Mouse (Mus musculus) hindbrain, postnatal 0 days (tissue): ENCODE measurements around the gene Nptn. TPM values are rescaled to one million over a fixed set of nuclear protein-coding genes. Genes with fewer than 3 reads are reported as not detected.

Source experiments
- ATAC-seq: fragments of 200-750 bp; cut with Nextera tagmentation; 2 replicates; pipeline ENCODE4 v1.8.0; 2017; ENCODE audit warnings: mild to moderate bottlenecking, moderate TSS enrichment, moderate library complexity
- DNase-seq: peaks from one replicate; pipeline ENCODE4 v3.0.0-alpha.2; 2015; ENCODE audit warnings: low spot score
- H3K27ac ChIP-seq: fragments of 300-500 bp; sonication (generic); 2 replicates; pipeline ENCODE4 v1.5.1; 2014; ENCODE audit warnings: mild to moderate bottlenecking
- H3K27me3 ChIP-seq: fragments of 300-500 bp; sonication (generic); 2 replicates; pipeline ENCODE4 v1.6.1; 2014; ENCODE audit warnings: low read length, mixed read lengths; ENCODE audit not compliant: insufficient read depth
- H3K36me3 ChIP-seq: fragments of 300-500 bp; sonication (generic); 2 replicates; pipeline ENCODE4 v1.6.1; 2014; ENCODE audit warnings: low read length, mixed read lengths; ENCODE audit not compliant: insufficient read depth
- H3K4me1 ChIP-seq: fragments of 300-500 bp; sonication (generic); 2 replicates; pipeline ENCODE4 v1.6.1; 2014; ENCODE audit warnings: antibody characterized with exemption, low read length, mixed read lengths; ENCODE audit not compliant: insufficient read depth
- H3K4me2 ChIP-seq: fragments of 300-500 bp; sonication (generic); 2 replicates; pipeline ENCODE4 v1.6.1; 2014; ENCODE audit warnings: low read depth, mild to moderate bottlenecking, low read length, moderate library complexity, mixed read lengths
- H3K4me3 ChIP-seq: fragments of 300-500 bp; sonication (generic); 2 replicates; pipeline ENCODE4 v1.5.1; 2014; ENCODE audit warnings: low read length
- H3K9ac ChIP-seq: fragments of 300-500 bp; sonication (generic); replicated peaks from 2 replicates; pipeline ENCODE4 v1.6.1; 2014; ENCODE audit warnings: mild to moderate bottlenecking, low read length, moderate library complexity, mixed read lengths
- H3K9me3 ChIP-seq: fragments of 300-500 bp; sonication (generic); 2 replicates; pipeline ENCODE4 v1.6.1; 2016; ENCODE audit warnings: low read length, mixed read lengths
- CTCF ChIP-seq: IDR thresholded peaks from 2 replicates; pipeline ENCODE4 v1.5.1; 2016; ENCODE audit warnings: antibody characterized with exemption, control low read depth, low read depth
- WGBS: fragments of 180-500 bp; shearing (Covaris S2); extraction: QIAGEN DNeasy Blood & Tissue Kit; methylation state at CpG from one replicate; pipeline ENCODE4 v1.1.7; 2014; 5-methylcytosine and 5-hydroxymethylcytosine counted together
- polyA plus RNA-seq: library from polyadenylated mRNA; unstranded; fragments of >200 nt; fragmentation: Nextera tagmentation; extraction: Ambion mirVana; gene quantifications from 2 replicates; pipeline ENCODE4 v1.2.1, GENCODE M21; 2015
- total RNA-seq: library from RNA; depleted of rRNA; stranded (reverse); fragments of >200 nt; gene quantifications from 2 replicates; pipeline ENCODE4 v1.2.3, GENCODE M21; 2014; rRNA removed

Gene Nptn
- total and polyA plus RNA-seq, 2 experiments from 2014 or later, result 268 to 598 TPM

GRCm38 (mm10) chr9:58690701-58691100 is 108.7 kb downstream of the Nptn start:
- Histone ChIP-seq H3K9ac (no peak overlapping the region), H3K4me2 (no peak overlapping the region), H3K4me3 (no peak overlapping the region), H3K27me3 (no peaks in the 10 kb centered on the region), H3K4me1 (no peaks in the 10 kb centered on the region), H3K27ac (no peak overlapping the region), H3K36me3 (no peaks in the 10 kb centered on the region), H3K9me3 (peaks cover 3% of the 10 kb centered on the region; the same call in 1 of the 2 replicates)
- no peak for TF ChIP-seq CTCF
- DNase-seq (no peak), ATAC-seq (no peak)
- 84% methylated on average over 4 of the region's 4 CpGs for WGBS

DNA sequence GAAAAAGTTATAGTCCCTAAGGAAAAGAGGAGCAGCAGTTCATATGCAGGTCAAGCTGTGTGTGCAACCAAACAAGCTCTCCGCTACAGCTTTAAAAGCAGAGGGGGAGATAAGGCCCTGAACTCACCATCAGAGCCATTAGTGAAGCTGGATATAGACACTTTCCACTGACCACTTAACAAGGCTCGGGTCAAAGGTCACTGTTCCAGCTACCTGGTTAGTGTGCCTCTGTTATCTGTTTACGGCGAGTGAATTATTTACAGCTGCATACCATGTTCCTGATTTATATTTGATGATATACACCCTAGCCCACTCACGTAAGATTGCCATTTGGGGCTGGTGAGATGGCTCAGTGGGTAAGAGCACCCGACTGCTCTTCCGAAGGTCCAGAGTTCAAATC is 109.4 kb downstream of the Nptn start:
- Histone ChIP-seq H3K27ac (no peak overlapping the region), H3K36me3 (no peaks in the 10 kb centered on the region), H3K4me2 (no peak overlapping the region), H3K9me3 (peaks cover 3% of the 10 kb centered on the region; the same call in 1 of the 2 replicates), H3K4me1 (no peaks in the 10 kb centered on the region), H3K27me3 (no peaks in the 10 kb centered on the region), H3K4me3 (no peak overlapping the region), H3K9ac (no peak overlapping the region)
- no peak for ATAC-seq
- 93% methylated on average over 7 of the region's 7 CpGs for WGBS
- no peak for DNase-seq
- no peak for TF ChIP-seq CTCF

DNA sequence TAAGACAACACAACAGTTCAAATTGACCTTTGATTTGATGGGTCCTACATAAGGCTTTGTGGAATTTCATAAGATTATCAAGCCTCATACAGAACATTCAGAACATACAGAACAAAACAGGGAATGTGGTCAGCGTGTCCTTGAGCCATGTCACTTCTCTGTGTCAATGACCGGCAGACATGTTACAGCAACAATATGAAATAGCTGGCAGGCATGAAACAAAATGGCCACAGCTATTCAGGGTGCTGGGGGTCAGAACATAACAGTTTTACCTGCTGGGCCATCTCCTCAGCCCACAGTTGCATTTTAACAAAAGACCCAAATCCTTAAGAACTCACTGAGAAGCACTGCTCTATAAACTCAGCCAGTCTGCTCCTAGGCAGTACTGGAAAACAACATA is 116.4 kb downstream of the Nptn start:
- H3K9ac ChIP-seq, result no peak overlapping the region
- H3K4me2 ChIP-seq, result no peak overlapping the region
- WGBS, result 96% methylated on average over 2 of the region's 2 CpGs
- H3K4me3 ChIP-seq, result no peak overlapping the region
- H3K27ac ChIP-seq, result no peak overlapping the region
- H3K27me3 ChIP-seq, result no peaks in the 10 kb centered on the region
- no peak for DNase-seq
- H3K4me1 ChIP-seq, result no peaks in the 10 kb centered on the region
- no peak for ATAC-seq
- no peak for TF ChIP-seq CTCF
- no peaks in the 10 kb centered on the region for H3K36me3 ChIP-seq
- H3K9me3 ChIP-seq, result peaks cover 3% of the 10 kb centered on the region; the same call in 1 of the 2 replicates

DNA sequence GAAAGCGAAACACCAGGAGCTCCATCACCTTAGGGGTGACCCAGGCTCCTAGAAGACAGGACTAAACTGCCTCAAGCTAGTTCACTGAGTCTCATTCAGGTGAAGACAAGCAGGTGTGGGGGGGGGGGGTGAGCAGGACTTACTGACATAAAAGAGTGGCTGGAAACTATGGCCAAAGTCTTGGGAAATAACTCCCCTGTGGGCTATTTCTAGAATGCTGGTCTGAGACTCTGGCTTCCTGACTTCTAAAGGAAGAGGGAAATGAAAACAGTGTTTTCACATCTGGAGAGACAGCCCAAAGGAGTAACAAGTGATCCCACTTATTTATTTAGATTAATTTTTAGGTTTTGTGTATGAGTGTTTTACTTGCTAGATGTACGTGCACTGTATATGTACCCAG is 119.7 kb downstream of the Nptn start:
- H3K4me3 ChIP-seq, result no peak overlapping the region
- DNase-seq (no peak), ATAC-seq (no peak)
- no peak overlapping the region for H3K4me2 ChIP-seq
- no peaks in the 10 kb centered on the region for H3K9me3 ChIP-seq
- WGBS, result 93% methylated on average over 2 of the region's 2 CpGs
- H3K27ac ChIP-seq, result no peak overlapping the region
- no peaks in the 10 kb centered on the region for H3K4me1 ChIP-seq
- H3K27me3 ChIP-seq, result no peaks in the 10 kb centered on the region
- TF ChIP-seq CTCF, result no peak
- no peak overlapping the region for H3K9ac ChIP-seq
- no peaks in the 10 kb centered on the region for H3K36me3 ChIP-seq

DNA sequence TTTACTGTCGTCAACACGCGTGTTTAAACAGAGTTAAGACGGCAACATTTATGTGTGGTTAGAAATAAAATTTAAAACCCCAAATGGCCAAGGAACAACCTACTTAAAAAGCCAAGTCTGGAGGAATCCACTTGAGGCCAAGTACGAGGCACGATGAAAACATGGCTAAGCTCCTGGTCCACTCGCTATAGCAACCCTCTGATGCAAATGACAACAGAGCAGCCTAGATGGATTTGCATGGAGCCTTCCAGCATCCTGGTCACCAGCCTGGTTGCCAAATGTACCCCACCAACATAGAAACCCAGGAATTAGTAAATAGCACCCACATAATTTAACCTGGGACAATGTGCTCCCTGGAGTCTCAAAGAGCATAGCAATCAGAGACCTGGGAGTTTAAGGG is 121.7 kb downstream of the Nptn start:
- no peak for TF ChIP-seq CTCF
- ATAC-seq (no peak), DNase-seq (no peak)
- Histone ChIP-seq H3K27ac (no peak overlapping the region), H3K4me3 (no peak overlapping the region), H3K9ac (no peak overlapping the region), H3K27me3 (no peaks in the 10 kb centered on the region), H3K36me3 (no peaks in the 10 kb centered on the region), H3K9me3 (no peaks in the 10 kb centered on the region), H3K4me1 (no peaks in the 10 kb centered on the region), H3K4me2 (no peak overlapping the region)
- 82% methylated on average over 7 of the region's 7 CpGs for WGBS

DNA sequence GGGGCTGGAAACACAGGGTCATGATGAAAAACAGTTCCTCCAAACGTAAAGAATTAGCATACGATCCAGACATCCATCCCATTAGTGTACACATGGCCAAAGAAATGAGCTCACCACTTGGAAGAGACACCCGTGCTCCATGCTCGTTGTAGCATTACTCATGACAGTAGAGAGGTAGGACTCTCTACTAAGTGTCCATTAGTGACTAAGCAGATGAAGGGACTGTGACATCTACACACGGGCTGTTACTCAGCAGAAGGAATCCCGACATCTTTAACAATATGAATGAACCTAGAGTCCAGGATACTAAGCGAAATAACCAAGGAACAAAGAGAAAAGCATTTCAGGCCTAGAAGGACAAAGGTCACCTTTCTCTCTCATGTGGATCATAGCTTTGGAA is 124.0 kb downstream of the Nptn start:
- no peaks in the 10 kb centered on the region for H3K4me1 ChIP-seq
- no peak overlapping the region for H3K4me3 ChIP-seq
- no peaks in the 10 kb centered on the region for H3K36me3 ChIP-seq
- ATAC-seq (no peak), DNase-seq (no peak)
- no peaks in the 10 kb centered on the region for H3K27me3 ChIP-seq
- no peak overlapping the region for H3K27ac ChIP-seq
- TF ChIP-seq CTCF, result no peak
- no peak overlapping the region for H3K9ac ChIP-seq
- H3K4me2 ChIP-seq, result no peak overlapping the region
- 79% methylated on average over 7 of the region's 7 CpGs for WGBS
- H3K9me3 ChIP-seq, result no peaks in the 10 kb centered on the region

Other genes starting within 250 kb of the Nptn start
- not detected in 2 replicates for gene Tbc1d21, start 211.8 kb upstream of the Nptn start, total RNA-seq
- not detected in 2 replicates for gene Tbc1d21, start 211.8 kb upstream of the Nptn start, polyA plus RNA-seq
- 106 and 127 TPM in 2 replicates for gene Insyn1, start 93.6 kb upstream of the Nptn start, total RNA-seq
- gene Insyn1, start 93.6 kb upstream of the Nptn start, polyA plus RNA-seq, result 7.4 and 8.7 TPM in 2 replicates
- gene Cd276, start 26.8 kb upstream of the Nptn start, total RNA-seq, result 23.1 and 27.2 TPM in 2 replicates
- gene Cd276, start 26.8 kb upstream of the Nptn start, polyA plus RNA-seq, result 16.5 and 16.7 TPM in 2 replicates
- gene Rec114, start 161.7 kb downstream of the Nptn start, total RNA-seq, result 1.0 and 6.7 TPM in 2 replicates
- gene Rec114, start 161.7 kb downstream of the Nptn start, polyA plus RNA-seq, result 2.0 TPM in 2 replicates
- 33.6 and 38.6 TPM in 2 replicates for gene Hcn4, start 241.2 kb downstream of the Nptn start, total RNA-seq
- 3.3 and 3.5 TPM in 2 replicates for gene Hcn4, start 241.2 kb downstream of the Nptn start, polyA plus RNA-seq